Mouse (Mus musculus) adrenal gland, postnatal 10 days (tissue): Measurements from ENCODE around the gene Rab28. TPM values are rescaled to one million over a fixed set of nuclear protein-coding genes. Genes with fewer than 3 reads are reported as not detected.

Experiments used
- DNase-seq: peaks from one replicate; pipeline ENCODE4 v3.0.0; 2021; ENCODE audit warnings: mixed read lengths
- total RNA-seq, 2 experiments: library from RNA; stranded (reverse); gene quantifications; 2 replicates each; pipeline ENCODE4 v1.2.3; 2021

The Rab28 gene
- total RNA-seq, 2 experiments from 2014 or later, result 44.6 to 52.7 TPM

DNA sequence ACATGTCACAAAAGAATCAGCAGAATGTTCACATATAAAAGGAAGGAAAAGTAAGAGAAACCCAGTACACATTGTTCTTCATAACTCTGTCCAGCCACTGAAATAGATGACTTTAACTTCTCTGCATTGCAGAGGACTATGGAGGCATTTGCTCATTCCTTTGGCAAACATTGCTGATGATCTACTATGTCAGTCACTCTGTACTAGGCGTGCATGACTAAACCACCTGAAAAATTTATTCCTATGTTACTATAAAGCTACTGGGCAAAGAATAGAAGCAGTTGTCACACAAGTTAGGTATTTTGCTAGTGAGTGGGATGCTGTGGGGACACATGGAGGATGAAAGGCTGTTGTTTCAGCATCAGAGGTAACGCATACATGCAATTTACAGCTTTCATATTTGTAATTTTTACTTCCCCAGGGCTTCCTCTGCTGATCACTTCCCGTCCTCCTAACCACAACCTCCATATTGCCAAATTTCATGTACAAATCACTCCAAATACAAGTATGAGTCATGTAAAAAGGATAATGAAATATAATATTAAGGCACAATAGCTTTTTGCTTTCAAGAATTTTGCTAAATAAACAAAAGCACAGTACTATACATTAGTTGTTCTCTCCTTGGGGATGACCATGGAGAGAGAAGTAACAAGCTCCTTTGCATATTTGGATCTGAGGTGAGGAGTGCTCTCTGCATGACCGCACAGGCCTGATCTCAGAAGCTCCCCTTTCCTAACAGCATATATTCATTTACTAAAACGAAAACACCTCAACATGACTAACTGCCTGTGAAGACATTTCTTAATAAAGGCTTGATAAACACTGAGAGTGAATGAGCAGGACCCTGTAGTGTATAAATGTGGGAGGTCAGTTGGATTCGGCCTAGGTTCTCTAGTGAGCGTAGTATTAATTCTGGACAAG lies 80.5 kb downstream of the Rab28 start:
- no peak for DNase-seq

- no peak for DNase-seq
Measured at GRCm38 (mm10) chr5:41625544-41625943, 82.4 kb downstream of the Rab28 start.

- DNase-seq, result no peak
Measured at GRCm38 (mm10) chr5:41621748-41622147, 86.2 kb downstream of the Rab28 start.

DNA sequence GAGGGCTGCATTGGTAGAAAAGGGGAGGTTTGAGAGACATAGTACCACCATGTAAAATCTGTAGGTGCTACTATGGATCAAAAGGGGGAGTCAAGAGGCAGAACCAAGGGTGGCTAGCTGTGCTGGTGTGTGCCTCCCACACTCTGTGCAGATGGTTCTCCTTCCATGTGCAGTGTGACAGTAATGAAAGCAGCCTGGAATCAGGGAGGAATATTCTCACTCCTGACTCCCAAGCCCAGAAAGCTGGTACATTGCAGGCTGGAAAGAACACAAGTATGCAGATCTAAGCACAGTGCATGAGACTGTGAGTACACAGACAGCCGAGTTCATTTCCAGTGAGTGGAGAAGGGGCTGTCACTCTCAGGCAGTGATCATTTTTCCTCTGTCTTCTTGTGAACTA lies 89.0 kb downstream of the Rab28 start:
- no peak for DNase-seq

- peak; percentile 12 for DNase-seq
Measured at GRCm38 (mm10) chr5:41610447-41611030, 97.4 kb downstream of the Rab28 start.

DNA sequence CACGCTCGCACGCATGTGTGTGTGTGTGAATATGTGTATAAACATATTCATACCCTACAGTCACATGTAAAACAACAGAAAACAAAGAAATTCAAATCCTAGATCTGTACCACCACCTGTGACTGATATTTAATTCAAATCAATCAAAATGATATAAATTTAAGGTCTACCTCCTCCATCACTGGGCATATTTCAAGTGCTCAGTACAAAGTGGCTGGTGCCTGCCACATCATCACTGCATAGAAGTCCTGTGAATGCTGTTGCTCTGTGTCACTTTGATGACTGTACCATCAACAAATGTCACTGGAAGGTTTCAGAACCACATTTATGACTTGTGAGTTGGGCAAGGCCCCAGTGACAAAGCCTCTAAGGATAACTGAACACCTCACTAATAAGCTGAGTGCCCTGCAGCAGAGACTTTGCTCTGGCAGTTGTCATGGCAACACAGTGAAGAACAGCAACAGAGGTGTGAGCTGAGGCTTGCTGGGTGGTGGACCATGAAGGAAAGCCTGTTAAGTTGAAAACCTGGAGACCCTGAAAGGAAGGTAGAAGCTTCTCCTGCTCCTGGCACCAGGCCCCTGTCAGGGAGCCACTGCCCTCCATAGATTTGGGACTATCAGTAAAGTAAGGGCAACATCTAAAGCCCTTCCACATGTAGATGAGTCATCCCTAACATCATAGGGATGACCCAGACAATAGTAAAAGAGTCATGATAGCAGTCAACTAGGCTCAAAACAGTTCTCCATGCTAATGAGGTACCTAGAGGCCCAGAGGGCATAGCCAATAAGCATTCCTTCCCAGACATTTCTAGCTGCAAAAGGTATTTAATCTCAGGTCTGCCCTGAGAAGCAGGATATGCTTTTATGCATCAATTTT lies 111.5 kb downstream of the Rab28 start:
- DNase-seq, result no peak

DNA sequence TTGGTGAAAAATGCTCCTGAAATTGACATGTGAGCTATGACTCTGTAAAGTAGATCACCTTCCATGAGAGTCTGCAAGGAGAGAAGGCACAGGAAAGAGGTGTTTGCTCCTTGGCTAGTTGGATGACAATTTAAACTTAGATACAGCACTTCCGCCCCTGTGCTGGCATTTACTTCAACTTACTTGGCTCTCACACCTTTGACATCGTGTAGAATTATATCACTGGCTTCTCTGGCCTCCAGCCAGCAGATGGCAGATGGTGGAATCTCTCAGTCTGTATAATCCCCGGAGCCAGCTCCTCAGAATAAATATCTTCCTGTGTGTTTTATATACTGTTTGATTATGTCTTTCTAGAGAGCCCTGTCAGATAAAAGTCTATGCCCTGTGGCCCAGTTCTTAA lies 112.8 kb downstream of the Rab28 start:
- no peak for DNase-seq

- no peak for DNase-seq
Measured at GRCm38 (mm10) chr5:41578051-41578450, 129.9 kb downstream of the Rab28 start.

Other genes with a start within 250 kb of the Rab28 start
- under 1 TPM in 1 of 2 experiments, not detected in 1; 0.15 TPM for gene Nkx3-2, start 56.3 kb upstream of the Rab28 start, total RNA-seq
- 10 to 100 TPM; 23.3 to 28.1 TPM for gene Bod1l, start 136.2 kb upstream of the Rab28 start, total RNA-seq